Mouse (Mus musculus) limb, embryonic 14.5 days (tissue): ENCODE data around the gene Igsf6. TPM values are rescaled to one million over a fixed set of nuclear protein-coding genes. Genes with fewer than 3 reads are reported as not detected.
A peak's percentile ranks its signal among the peaks of the same experiment; 100 is the strongest.

Experiments used
- ATAC-seq: fragments of 200-750 bp; cut with Nextera tagmentation; 2 replicates; pipeline ENCODE4 v1.8.0; 2017; ENCODE audit warnings: low read depth, moderate number of reproducible peaks, moderate TSS enrichment; ENCODE audit not compliant: low FRiP score
- DNase-seq: peaks from one replicate; pipeline ENCODE4 v3.0.0-alpha.2; 2015; ENCODE audit warnings: low spot score
- H3K27ac ChIP-seq: fragments of 300-500 bp; sonication (generic); replicated peaks from 2 replicates; pipeline ENCODE4 v1.5.1; 2014; ENCODE audit warnings: low read depth, mild to moderate bottlenecking, low read length, moderate library complexity, mixed read lengths
- H3K27me3 ChIP-seq: fragments of 300-500 bp; sonication (generic); 2 replicates; pipeline ENCODE4 v1.6.1; 2014; ENCODE audit warnings: low read length, mixed read lengths; ENCODE audit not compliant: control insufficient read depth, insufficient read depth
- H3K36me3 ChIP-seq: fragments of 300-500 bp; sonication (generic); 2 replicates; pipeline ENCODE4 v1.6.1; 2014; ENCODE audit warnings: mild to moderate bottlenecking, low read length, moderate library complexity, mixed read lengths; ENCODE audit not compliant: control insufficient read depth, insufficient read depth
- H3K4me1 ChIP-seq: fragments of 300-500 bp; sonication (generic); 2 replicates; pipeline ENCODE4 v1.6.1; 2014; ENCODE audit warnings: antibody characterized with exemption, low read length, mixed read lengths; ENCODE audit not compliant: control insufficient read depth, insufficient read depth
- H3K4me2 ChIP-seq: fragments of 300-500 bp; sonication (generic); replicated peaks from 2 replicates; pipeline ENCODE4 v1.6.1; 2014; ENCODE audit warnings: low read depth, mild to moderate bottlenecking, low read length, moderate library complexity; ENCODE audit not compliant: severe bottlenecking
- H3K4me3 ChIP-seq: fragments of 300-500 bp; sonication (generic); replicated peaks from 2 replicates; pipeline ENCODE4 v1.5.1; 2014; ENCODE audit warnings: low read length
- H3K9ac ChIP-seq: fragments of 300-500 bp; sonication (generic); 2 replicates; pipeline ENCODE4 v1.6.1; 2014; ENCODE audit warnings: mild to moderate bottlenecking, low read depth, low read length, moderate library complexity; ENCODE audit not compliant: severe bottlenecking
- H3K9me3 ChIP-seq: fragments of 300-500 bp; sonication (generic); 2 replicates; pipeline ENCODE4 v1.6.1; 2016; ENCODE audit warnings: low read length; ENCODE audit not compliant: control insufficient read depth
- POLR2A ChIP-seq: fragments of 200-500 bp; IDR thresholded peaks from 2 replicates; pipeline ENCODE4 v1.8.0; 2012; ENCODE audit warnings: inconsistent platforms, mild to moderate bottlenecking, moderate library complexity, borderline replicate concordance; ENCODE audit not compliant: insufficient read depth, insufficient read length; ENCODE audit errors: extremely low read depth
- WGBS: fragments of 180-500 bp; shearing (Covaris S2); extraction: QIAGEN DNeasy Blood & Tissue Kit; methylation state at CpG from one replicate; pipeline ENCODE4 v1.1.7; 2014; 5-methylcytosine and 5-hydroxymethylcytosine counted together
- polyA plus RNA-seq, 2 experiments: library from polyadenylated mRNA; depleted of rRNA in 1 of 2; stranded (reverse) in 1 of 2; unstranded in 1 of 2; fragments of >200 nt; fragmentation: Nextera tagmentation in 1 of 2; extraction: Ambion mirVana in 1 of 2; gene quantifications; 2 replicates each; pipeline versions ENCODE4 v1.2.1 to v1.2.3; 2012 to 2014

Igsf6 gene
- 0.87 and 0.97 TPM in 2 replicates for polyA plus RNA-seq (2012; rRNA removed)
- polyA plus RNA-seq (2014; fragmentation: Nextera tagmentation; extraction: Ambion mirVana) = 1.9 and 2.2 TPM in 2 replicates

- Histone ChIP-seq H3K4me2 (no peak within 1 kb of the TSS), H3K4me3 (no peak within 1 kb of the TSS), H3K9ac (no peak within 1 kb of the TSS), H3K27me3 (no peaks in the 10 kb centered on the region), H3K9me3 (no peaks in the 10 kb centered on the region), H3K27ac (no peak within 1 kb of the TSS; the same call in 1 of the 2 replicates), H3K36me3 (peaks cover 65% of the 10 kb centered on the region), H3K4me1 (peaks cover 3% of the 10 kb centered on the region; the same call in 1 of the 2 replicates)
- TF ChIP-seq POLR2A = no peak
- ATAC-seq (no peak), DNase-seq (no peak)
- 78% methylated on average over 11 of the region's 11 CpGs for WGBS
Measured at GRCm38 (mm10) chr7:121074281-121074680, at the start of gene Igsf6. Gene Igsf6, minus strand, starts transcription at chr7:121074572.

GRCm38 (mm10) chr7:121120143-121120818 lies 45.9 kb upstream of the Igsf6 start:
- H3K4me2 ChIP-seq = no peak overlapping the region
- no peak overlapping the region for H3K4me3 ChIP-seq
- ATAC-seq (peak; percentile 80), DNase-seq (peak; percentile 86)
- 10% methylated on average over 10 of the region's 10 CpGs for WGBS
- H3K27ac ChIP-seq = no peak overlapping the region
- H3K9me3 ChIP-seq = no peaks in the 10 kb centered on the region
- H3K4me1 ChIP-seq = no peaks in the 10 kb centered on the region
- H3K27me3 ChIP-seq = no peaks in the 10 kb centered on the region
- no peaks in the 10 kb centered on the region for H3K36me3 ChIP-seq
- no peak for TF ChIP-seq POLR2A
- no peak overlapping the region for H3K9ac ChIP-seq

- Histone ChIP-seq H3K4me2 (no peak overlapping the region), H3K9me3 (no peaks in the 10 kb centered on the region), H3K4me1 (no peaks in the 10 kb centered on the region), H3K36me3 (no peaks in the 10 kb centered on the region), H3K4me3 (no peak overlapping the region), H3K27me3 (no peaks in the 10 kb centered on the region), H3K27ac (no peak overlapping the region), H3K9ac (no peak overlapping the region)
- no peak for ATAC-seq
- TF ChIP-seq POLR2A = no peak
- WGBS = 64% methylated on average over 3 of the region's 3 CpGs
- DNase-seq = no peak
Measured at GRCm38 (mm10) chr7:121111762-121112161, 37.4 kb upstream of the Igsf6 start.

GRCm38 (mm10) chr7:121111321-121111720 lies 36.9 kb upstream of the Igsf6 start:
- DNase-seq (no peak), ATAC-seq (no peak)
- no peak for TF ChIP-seq POLR2A
- Histone ChIP-seq H3K9ac (no peak overlapping the region), H3K4me1 (no peaks in the 10 kb centered on the region), H3K36me3 (no peaks in the 10 kb centered on the region), H3K27ac (no peak overlapping the region), H3K4me2 (no peak overlapping the region), H3K27me3 (no peaks in the 10 kb centered on the region), H3K9me3 (no peaks in the 10 kb centered on the region), H3K4me3 (no peak overlapping the region)
- 47% methylated on average over 3 of the region's 3 CpGs for WGBS

GRCm38 (mm10) chr7:121107851-121108250 lies 33.5 kb upstream of the Igsf6 start:
- Histone ChIP-seq H3K9me3 (no peaks in the 10 kb centered on the region), H3K9ac (no peak overlapping the region), H3K27ac (no peak overlapping the region), H3K36me3 (no peaks in the 10 kb centered on the region), H3K4me3 (no peak overlapping the region), H3K27me3 (no peaks in the 10 kb centered on the region), H3K4me2 (no peak overlapping the region), H3K4me1 (no peaks in the 10 kb centered on the region)
- WGBS = 56% methylated on average over 3 of the region's 3 CpGs
- DNase-seq (no peak), ATAC-seq (no peak)
- no peak for TF ChIP-seq POLR2A
